Mouse (Mus musculus): Measurements from ENCODE around the gene Rpl21. TPM values are rescaled to one million over a fixed set of nuclear protein-coding genes. Genes with fewer than 3 reads are reported as not detected.
A peak's percentile ranks its signal among the peaks of the same experiment; 100 is the strongest.

Rpl21 gene
- total RNA-seq, 2 experiments from 2014 or later = 184 to 212 TPM

DNA sequence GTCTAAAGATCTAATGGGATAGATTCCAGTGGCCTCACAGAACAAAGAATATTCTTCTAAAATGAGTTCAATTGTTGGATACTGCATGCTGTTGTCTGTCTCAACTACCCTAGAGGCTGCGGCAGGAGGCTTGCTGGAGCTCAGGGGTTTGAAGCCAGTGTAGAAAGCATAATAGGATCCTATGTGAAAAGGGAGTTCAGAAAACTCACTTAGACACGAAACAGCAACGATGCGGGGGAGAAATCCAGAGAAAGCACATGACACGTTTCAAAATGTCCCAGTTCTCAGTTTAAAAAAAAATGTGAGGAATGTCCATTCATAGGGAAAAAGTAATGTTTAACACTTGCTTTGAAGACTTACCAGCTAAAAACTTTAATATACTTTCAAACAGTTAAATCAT, 9.7 kb upstream of the Rpl21 start:
- intact Hi-C loops (cut with DNase I; ENCODE audit: low total_unique reads) = no loop called here

GRCm38 (mm10) chr5:146829528-146829927, 3.2 kb upstream of the Rpl21 start:
- DNase-seq = no peak
- intact Hi-C loops (cut with DNase I; ENCODE audit: low total_unique reads) = no loop called here

More for the DNA sequence above, 9.7 kb upstream of the Rpl21 start:
- DNase-seq = no peak

GRCm38 (mm10) chr5:146832435-146832768, 288 bp upstream of the Rpl21 start:
- DNase-seq = no peak
- intact Hi-C loops (cut with DNase I; ENCODE audit: low total_unique reads) = loop anchor here (5.0 kb wide), 1 partner anchor 35 kb away; the partner anchor contains the start of gene Usp12

DNA sequence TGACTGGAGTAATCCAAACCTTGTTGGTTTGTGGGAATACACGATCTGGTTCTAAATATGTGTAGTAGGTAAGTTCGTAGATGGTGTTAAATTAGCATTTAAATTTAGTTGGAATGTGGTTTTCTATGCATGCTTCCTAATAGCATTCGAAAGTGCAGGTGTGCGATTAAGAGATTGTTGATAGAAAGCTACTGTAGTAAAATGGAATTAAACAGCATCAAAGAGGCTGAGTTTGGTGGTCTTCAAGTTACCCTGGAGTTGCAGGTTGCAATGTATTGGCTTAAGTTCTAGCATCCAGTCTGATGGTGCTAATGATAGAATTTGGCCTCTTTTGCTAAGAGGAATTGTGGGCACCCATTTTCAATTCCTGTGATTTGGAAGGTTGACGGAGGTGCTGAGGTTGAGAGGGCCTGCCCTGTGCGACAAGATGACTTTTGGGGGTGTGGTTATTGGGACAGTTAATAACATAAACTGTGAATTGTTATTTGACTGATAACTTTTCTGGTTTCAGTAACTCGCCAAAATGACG, 1.0 kb downstream of the Rpl21 start:
- intact Hi-C loops (cut with DNase I; ENCODE audit: low total_unique reads) = loop anchor here (5.0 kb wide), 1 partner anchor 36 kb away; the partner anchor contains the start of gene Usp12
- DNase-seq = no peak

DNA sequence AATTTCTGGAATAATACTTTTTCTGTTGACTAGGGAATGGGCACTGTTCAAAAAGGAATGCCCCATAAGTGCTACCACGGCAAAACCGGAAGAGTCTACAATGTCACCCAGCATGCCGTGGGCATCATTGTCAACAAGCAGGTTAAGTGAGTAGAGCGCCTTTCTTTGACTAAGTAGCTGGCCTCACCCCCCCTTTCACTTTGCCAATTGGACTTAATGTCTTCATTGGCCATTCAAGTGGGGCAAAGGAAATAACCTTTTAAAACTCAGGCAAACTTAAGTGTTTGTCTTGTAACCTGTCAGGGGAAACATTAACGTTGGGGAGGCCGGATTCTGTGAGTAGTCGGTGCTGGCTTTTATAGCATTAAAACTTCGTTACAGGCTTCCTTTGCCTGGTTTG, 2.3 kb downstream of the Rpl21 start:
- intact Hi-C loops (cut with DNase I; ENCODE audit: low total_unique reads) = loop anchor here (5.0 kb wide), 1 partner anchor 38 kb away; the partner anchor contains the start of gene Usp12
- DNase-seq = no peak

GRCm38 (mm10) chr5:146837967-146838720, 5.5 kb downstream of the Rpl21 start:
- DNase-seq = no peak
- intact Hi-C loops (cut with DNase I; ENCODE audit: low total_unique reads) = no loop called here

DNA sequence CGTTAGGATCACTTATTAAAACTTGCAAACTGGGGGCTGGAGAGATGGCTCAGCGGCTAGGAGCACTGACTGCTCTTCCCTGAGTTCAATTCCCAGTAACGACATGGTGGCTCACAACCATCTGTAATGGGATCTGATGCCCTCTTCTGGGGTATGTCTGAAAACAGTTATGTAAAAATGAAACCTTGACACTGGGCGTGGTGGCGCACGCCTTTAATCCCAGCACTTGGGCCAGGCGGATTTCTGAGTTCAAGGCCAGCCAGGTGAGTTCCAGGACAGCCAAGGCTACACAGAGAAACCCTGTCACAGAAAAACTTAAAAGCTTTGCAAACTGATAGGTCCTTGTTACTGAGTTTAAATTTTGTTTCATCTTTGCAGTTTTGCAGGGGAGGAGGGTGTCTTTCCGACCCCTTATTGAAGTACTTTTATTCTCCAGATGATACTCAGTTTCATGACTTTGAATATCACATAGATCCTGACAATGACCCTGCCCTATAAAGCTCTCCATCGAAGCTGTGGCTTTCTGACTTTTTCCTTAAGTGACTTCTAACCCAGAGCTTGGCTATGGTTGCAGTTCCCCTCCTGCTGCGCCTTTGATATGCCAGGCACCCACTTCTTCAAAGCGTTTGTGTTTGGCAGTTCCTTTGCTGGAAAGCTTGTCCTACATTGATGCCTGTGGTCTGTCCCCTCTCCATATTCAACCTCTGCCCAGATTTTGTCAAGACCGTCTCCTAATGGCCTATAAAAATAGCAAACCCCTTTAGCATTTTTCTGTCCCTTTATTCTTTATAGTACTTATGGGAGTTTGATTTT, 6.4 kb downstream of the Rpl21 start:
- intact Hi-C loops (cut with DNase I; ENCODE audit: low total_unique reads) = no loop called here
- no peak for DNase-seq

GRCm38 (mm10) chr5:146839760-146840159, 7.1 kb downstream of the Rpl21 start:
- no peak for DNase-seq
- intact Hi-C loops (cut with DNase I; ENCODE audit: low total_unique reads) = no loop called here

DNA sequence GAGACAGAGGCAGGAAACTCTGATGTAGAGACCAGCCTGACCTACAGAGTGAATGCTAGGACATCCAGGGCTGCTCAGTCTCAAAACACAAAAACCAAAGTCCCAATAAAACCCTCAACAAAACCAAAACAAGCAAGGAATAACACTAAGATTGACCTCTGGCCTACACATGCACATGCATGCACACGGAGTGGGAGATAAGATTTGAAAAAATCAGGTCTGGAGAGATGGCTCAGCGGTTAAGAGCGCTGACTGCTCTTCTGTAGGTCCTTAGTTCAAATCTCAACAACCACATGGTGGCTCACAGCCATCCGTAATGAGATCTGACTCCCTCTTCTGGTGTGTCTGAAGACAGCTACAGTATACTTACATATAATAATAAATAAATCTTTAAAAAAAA, 7.7 kb downstream of the Rpl21 start:
- no peak for DNase-seq
- intact Hi-C loops (cut with DNase I; ENCODE audit: low total_unique reads) = no loop called here

GRCm38 (mm10) chr5:146841301-146841700, 8.6 kb downstream of the Rpl21 start:
- intact Hi-C loops (cut with DNase I; ENCODE audit: low total_unique reads) = no loop called here
- no peak for DNase-seq

GRCm38 (mm10) chr5:146841996-146842395, 9.3 kb downstream of the Rpl21 start:
- no peak for DNase-seq
- intact Hi-C loops (cut with DNase I; ENCODE audit: low total_unique reads) = no loop called here

DNA sequence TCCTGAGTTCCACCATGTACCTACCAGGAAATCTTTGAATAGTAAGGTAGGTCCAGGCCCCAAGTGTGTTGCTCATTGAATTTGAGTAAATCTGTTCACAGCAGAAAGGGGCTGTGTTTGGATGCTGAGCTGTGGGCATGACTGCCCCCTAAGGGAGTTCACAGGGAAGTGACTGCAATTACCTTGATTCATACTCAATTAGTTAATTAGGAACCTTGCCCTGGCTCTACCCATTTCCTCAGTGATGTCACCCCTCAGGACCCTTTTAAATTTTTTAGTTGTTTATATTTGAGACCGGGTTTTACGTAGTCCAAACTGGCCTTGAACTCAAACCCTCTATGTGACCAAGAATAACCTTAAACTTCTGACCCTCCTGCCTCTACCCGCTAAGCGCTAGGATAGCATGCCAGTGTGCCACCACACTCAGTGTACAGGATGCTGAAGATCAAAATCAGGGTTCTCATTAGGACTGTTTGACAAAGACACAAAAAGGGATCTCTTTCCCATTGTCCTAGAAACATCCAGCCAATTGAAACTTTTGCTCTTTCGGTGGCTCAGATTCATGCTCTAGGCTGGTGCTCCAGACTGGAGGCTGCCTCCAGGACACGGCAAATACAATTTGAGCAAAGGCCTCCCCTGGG, 11.7 kb downstream of the Rpl21 start:
- DNase-seq = no peak
- intact Hi-C loops (cut with DNase I; ENCODE audit: low total_unique reads) = no loop called here

DNA sequence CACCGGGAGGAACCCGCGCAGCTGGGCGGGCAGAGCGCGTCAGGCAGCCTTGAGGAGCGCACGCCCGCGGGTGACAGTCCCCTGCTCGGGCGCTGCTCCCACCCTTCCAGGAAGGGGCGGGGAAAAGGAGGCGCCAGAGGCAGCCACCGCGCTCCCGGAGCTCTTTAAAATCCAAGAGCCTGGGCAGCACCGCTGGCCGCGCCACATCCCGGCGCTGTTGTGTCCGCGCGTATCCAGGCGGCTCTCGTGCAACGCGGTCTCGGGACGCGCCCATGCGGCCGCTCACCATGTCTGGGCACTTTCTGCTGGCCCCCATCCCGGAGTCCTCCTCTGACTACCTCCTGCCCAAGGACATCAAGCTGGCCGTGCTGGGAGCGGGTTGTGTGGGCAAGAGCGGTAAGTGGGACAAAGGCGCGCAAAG, 12.3 kb downstream of the Rpl21 start, which contains the start of gene Rasl11a:
Rasl11a (plus strand) TSS at position 127 of the 421 bp plus-strand sequence.
- intact Hi-C loops (cut with DNase I; ENCODE audit: low total_unique reads) = loop anchor here (5.0 kb wide), 1 partner anchor 138 kb away; no protein-coding TSS in a partner anchor
- DNase-seq = peak; percentile 87

DNA sequence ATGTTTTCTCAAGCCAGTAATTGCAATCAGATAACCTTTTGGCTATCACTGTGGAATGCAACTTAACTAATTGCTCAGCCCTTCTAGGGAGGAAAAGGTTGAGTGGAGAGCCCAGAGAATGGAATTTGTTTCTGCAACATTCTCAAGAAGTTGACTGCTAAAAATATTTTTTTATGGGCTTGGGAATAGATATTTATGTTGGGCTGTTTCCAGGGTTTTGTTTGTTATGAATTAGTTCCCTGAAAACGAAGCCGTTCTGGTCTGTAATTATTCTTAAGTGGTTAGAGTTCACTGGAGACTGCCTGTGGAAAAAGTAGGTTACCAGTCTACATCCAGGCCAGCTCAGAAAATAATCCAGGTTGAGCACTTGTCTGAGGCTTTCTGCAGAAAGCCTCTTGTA, 13.8 kb downstream of the Rpl21 start:
- DNase-seq = no peak

GRCm38 (mm10) chr5:146848936-146849582, 16.4 kb downstream of the Rpl21 start:
- intact Hi-C loops (cut with DNase I; ENCODE audit: low total_unique reads) = loop anchor here (5.0 kb wide), 1 partner anchor 142 kb away; no protein-coding TSS in a partner anchor
- DNase-seq = no peak

More for the DNA sequence above, 13.8 kb downstream of the Rpl21 start:
- intact Hi-C loops (cut with DNase I; ENCODE audit: low total_unique reads) = loop anchor here (5.0 kb wide), 1 partner anchor 139 kb away; no protein-coding TSS in a partner anchor

- DNase-seq = no peak
- intact Hi-C loops (cut with DNase I; ENCODE audit: low total_unique reads) = no loop called here
Observed at GRCm38 (mm10) chr5:146856106-146856505, 23.4 kb downstream of the Rpl21 start.

- no peak for DNase-seq
- intact Hi-C loops (cut with DNase I; ENCODE audit: low total_unique reads) = no loop called here
Observed at GRCm38 (mm10) chr5:146857620-146858019, 24.9 kb downstream of the Rpl21 start.

- DNase-seq = no peak
- intact Hi-C loops (cut with DNase I; ENCODE audit: low total_unique reads) = no loop called here
Observed at GRCm38 (mm10) chr5:146858772-146859171, 26.1 kb downstream of the Rpl21 start.

DNA sequence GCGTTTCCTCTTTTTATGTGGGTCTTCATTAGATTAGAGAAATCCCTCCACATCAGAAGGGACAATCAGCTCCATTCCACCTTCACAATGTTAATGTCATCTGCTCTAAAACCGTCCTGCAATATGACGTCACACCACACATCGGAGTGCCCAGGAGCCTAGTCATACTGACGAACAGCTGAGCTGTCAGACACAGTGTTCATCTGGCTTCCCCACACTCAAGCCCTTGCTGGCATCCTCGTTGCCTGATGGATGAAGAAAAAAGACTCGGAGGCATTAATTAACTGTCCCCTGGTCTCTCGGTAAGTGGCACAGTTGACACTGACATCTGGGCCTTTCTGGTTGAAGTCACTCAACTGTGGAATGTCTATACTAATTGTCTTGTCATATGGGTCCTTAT, 26.6 kb downstream of the Rpl21 start:
- intact Hi-C loops (cut with DNase I; ENCODE audit: low total_unique reads) = no loop called here
- no peak for DNase-seq

Data from gastrocnemius, postnatal 14 days (tissue).